Mouse (Mus musculus): Measurements from ENCODE around the gene Crot.

DNA sequence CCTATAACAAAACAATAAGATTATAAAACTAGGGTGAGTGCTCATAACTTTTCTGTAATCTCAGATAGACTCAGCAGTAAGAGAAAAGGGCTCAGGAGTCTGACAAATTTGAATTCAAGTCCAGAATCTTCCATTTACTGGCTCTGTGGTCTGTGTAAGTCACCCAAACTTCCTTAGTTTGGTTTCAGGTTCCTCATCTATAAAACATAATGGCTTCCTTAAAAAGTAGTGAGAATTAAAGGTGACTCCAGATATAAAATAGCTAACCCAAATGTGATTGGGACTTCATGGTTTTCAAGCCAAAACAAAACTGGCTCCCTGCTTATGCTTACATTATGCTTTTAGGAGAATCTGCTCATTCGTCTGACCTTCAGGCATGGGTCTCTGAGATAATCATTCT is 35.5 kb upstream of the Crot start:
- TF ChIP-seq CTCF (IDR thresholded peaks at IDR 0.05; ENCODE audit: control insufficient read depth, insufficient read depth, insufficient read length) = no peak
- no peak for TF ChIP-seq MYOG (IDR thresholded peaks at IDR 0.05; ENCODE audit: control insufficient read depth, extremely low read depth, insufficient read length)
- TF ChIP-seq MYOD1 (IDR thresholded peaks at IDR 0.05; ENCODE audit: control insufficient read depth, insufficient read length, low read depth) = no peak
- TF ChIP-seq MAX (IDR thresholded peaks at IDR 0.05) = no peak
- no peak for TF ChIP-seq USF1 (IDR thresholded peaks at IDR 0.05; ENCODE audit: low read depth)
- TF ChIP-seq FOSL1 (IDR thresholded peaks at IDR 0.05; ENCODE audit: insufficient read depth, low read length, poor library complexity, severe bottlenecking) = no peak
